Mouse (Mus musculus) spleen, postnatal 14 days (tissue): ENCODE measurements at regions not wholly inside any gene's neighbourhood (a gene's known extent, or its start where the extent isn't known, plus 50 kb on each side); places are given as distances from the start of the nearest gene placed in this dataset.
"Not testable (repeated sequence)": the region's sequence is repeated elsewhere in the genome, so short reads cannot be mapped to it uniquely, and the experiment has no call there.

ENCODE experiments used
- DNase-seq, 2 experiments: peaks; one replicate each; pipeline ENCODE4 v3.0.0; 2021 to 2022; ENCODE audit warnings: low spot score in 2 of 2

- no peak for DNase-seq
These were observed 56.9 kb upstream of the Prdm9 start for GRCm38 (mm10) chr17:15620746-15621694.

GRCm38 (mm10) chr17:15622913-15623312 is 58.8 kb upstream of the Prdm9 start:
- DNase-seq: peak in 1 of 2 experiments; percentile 1

DNA sequence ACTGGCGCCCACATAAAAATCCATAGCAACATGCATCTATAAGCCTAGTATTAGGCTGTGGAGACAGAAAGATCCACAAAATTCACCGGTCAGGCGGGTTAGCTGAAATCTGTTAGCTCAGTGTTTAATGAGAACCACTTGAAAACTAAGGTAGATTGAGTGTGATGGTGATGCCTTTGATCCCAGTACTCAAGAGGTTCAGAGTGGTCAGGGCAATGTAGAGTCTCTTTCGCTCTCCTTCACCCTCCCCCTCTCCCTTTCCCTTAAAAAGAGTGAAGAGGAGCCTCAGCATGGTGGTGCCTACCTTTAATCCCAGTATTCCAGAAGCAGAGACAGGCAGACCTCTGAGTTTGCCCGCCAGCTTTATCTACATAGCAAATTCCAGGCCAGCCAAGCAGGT is 66.6 kb upstream of the Prdm9 start:
- no peak for DNase-seq

GRCm38 (mm10) chr17:15631626-15632025 is 67.5 kb upstream of the Prdm9 start:
- DNase-seq: no peak

GRCm38 (mm10) chr17:15632090-15632489 is 67.9 kb upstream of the Prdm9 start:
- no peak for DNase-seq

- DNase-seq: not testable (repeated sequence)
These were observed 65.5 kb upstream of the Chd1 start for GRCm38 (mm10) chr17:15639111-15639865.

DNA sequence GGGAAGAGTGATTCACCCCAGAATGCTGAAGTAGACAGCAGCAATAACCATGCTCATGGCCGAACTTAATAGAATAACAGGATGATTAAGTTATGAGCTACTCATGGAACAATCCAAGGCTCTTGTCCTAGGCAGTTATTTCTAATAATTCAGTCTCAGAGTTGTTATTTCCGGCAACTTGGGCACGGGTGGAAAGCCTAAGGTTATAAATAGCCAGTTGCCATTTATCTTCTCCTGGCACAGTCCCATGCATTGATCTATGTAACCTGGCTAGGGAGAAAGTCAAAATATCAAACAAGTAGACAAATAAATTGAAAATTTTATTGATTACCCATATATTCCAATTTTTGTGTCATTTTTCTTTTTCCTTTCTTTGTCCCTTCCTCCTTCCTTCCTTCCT is 64.0 kb upstream of the Chd1 start:
- no peak for DNase-seq

DNA sequence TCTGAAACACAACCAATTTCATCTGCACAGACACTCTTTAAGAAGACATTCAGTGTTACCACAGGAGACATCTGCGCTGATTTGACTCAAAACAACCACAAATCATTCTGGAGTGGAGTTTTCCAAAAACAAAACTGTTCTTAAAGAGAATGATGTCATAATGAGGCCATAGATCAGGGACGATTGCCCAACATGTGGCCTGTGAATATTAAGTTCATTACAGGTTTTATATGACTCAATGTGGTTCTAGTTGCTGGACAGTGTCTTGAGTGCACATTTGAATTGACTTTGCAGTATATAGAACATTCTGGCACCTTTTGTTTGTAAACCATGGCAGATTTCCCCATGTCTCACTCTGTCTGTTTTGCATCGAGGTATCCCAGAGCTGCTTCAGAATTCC is 63.0 kb upstream of the Chd1 start:
- DNase-seq: no peak

- DNase-seq: no peak
These were observed 58.0 kb upstream of the Chd1 start for GRCm38 (mm10) chr17:15646768-15647167.

DNA sequence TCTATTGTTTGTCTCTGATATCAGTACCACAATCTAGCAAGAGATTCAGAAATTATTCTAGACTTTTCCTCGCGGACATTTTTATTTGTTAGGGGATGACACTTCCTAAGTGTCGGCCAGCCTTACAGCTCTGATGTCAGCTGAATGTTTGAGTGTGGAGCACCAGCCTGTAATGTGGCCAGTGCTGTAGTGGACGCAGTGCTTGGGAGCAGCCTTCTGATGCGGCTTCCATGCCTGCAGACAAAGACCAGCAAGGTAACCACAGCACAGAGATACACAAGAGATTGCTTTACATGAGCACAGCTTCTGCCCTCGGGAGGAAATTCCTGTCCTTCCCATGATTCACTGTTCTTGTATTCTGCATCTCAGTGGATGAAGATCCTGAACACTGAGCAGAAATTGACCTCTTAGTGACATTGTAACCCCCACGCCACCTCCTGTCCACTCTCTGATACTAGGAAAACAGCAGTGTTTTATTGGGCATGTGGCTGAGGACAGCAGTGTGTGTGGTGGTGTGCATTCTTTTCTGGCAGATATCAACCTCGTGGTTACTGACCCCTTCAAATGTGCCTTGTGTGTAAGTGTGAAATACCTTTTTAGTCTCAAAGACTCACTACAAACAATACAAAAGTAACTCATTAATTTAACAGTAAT is 54.6 kb upstream of the Chd1 start:
- DNase-seq: no peak

DNA sequence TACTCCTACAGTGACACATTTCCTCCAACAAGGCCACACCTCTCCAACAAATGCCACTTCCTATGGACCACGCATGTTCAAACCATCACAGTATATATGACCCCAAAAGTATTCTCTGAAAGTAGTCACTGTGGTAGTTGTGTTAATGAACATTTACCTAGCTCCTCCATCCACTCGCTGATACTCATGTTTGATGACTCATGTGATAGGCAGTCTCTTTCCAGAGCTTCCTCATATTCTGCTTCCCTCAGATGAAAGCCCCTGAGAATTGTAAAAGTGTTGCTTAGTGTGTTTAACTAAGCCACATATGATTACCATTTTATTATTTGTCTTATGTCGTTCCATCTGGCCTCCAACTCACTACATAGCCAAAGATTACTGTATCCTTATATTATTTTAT is 52.9 kb upstream of the Chd1 start:
- no peak for DNase-seq
